8 mouse cellular contexts compared by ENCODE assay signal in genomic region chr9:29661468-29662145, GRCm38 (mm10).
DNase-seq lines count a peak whose midpoint lies in the region; ATAC-seq and TF ChIP-seq lines count a peak whose summit lies in the region.

No protein-coding gene starts in this region.

- no peaks in the 10 kb centered on the region for H3K79me3 ChIP-seq in C2C12 (ENCODE audit: low read depth)

- no peak overlapping the region for H3K27ac ChIP-seq in heart, embryonic 10.5 days
- H3K27ac ChIP-seq in forebrain, embryonic 15.5 days (replicated peaks), result no peak overlapping the region
- H3K27ac ChIP-seq in midbrain, embryonic 15.5 days, result peak overlapping the region; percentile 58

- no peaks in the 10 kb centered on the region for H3K79me2 ChIP-seq in C2C12 (ENCODE audit: control insufficient read depth, insufficient read depth)

- no peak overlapping the region for H3ac ChIP-seq in C2C12 (ENCODE audit: control insufficient read depth, insufficient read length, low read depth)

- peaks cover 5% of the 10 kb centered on the region; the same call in 1 of the 2 replicates for H3K4me1 ChIP-seq in heart, embryonic 10.5 days
- peaks cover 21% of the 10 kb centered on the region for H3K4me1 ChIP-seq in forebrain, embryonic 15.5 days
- peaks cover 29% of the 10 kb centered on the region for H3K4me1 ChIP-seq in midbrain, embryonic 15.5 days

- H3K4me2 ChIP-seq in forebrain, embryonic 15.5 days (replicated peaks), result no peak overlapping the region
- H3K4me2 ChIP-seq in midbrain, embryonic 15.5 days, result no peak overlapping the region

- DNase-seq in heart, adult 18-20 months, result peak; percentile 11 to 50
- DNase-seq in heart, embryonic 10.5 days (ENCODE audit: low spot score), result no peak
- DNase-seq in c-Kit-negative CD71-positive TER-119-positive erythroid progenitor cells, embryonic 14.5 days (ENCODE audit: low read depth, low spot score), result peak; percentile 8
- DNase-seq in kidney, postnatal 4 days, result peak; percentile 62 to 64
- DNase-seq in T-cell, adult 2 months (ENCODE audit: low spot score), result no peak

- peak; percentile 57 for ATAC-seq in forebrain, embryonic 15.5 days (replicated peaks)
- ATAC-seq in midbrain, embryonic 15.5 days (replicated peaks), result peak; percentile 65

- H3K36me3 ChIP-seq in heart, embryonic 10.5 days, result no peaks in the 10 kb centered on the region
- H3K36me3 ChIP-seq in C2C12 (ENCODE audit: control insufficient read depth, insufficient read depth), result no peaks in the 10 kb centered on the region
- no peaks in the 10 kb centered on the region for H3K36me3 ChIP-seq in forebrain, embryonic 15.5 days
- no peaks in the 10 kb centered on the region for H3K36me3 ChIP-seq in midbrain, embryonic 15.5 days (replicated peaks)

- no peak overlapping the region for H3K4me3 ChIP-seq in heart, embryonic 10.5 days
- H3K4me3 ChIP-seq in C2C12 (ENCODE audit: insufficient read depth, poor library complexity, severe bottlenecking), result no peak overlapping the region
- no peak overlapping the region for H3K4me3 ChIP-seq in forebrain, embryonic 15.5 days
- H3K4me3 ChIP-seq in midbrain, embryonic 15.5 days, result no peak overlapping the region

- no peaks in the 10 kb centered on the region for H3K9me3 ChIP-seq in heart, embryonic 10.5 days
- H3K9me3 ChIP-seq in forebrain, embryonic 15.5 days, result no peaks in the 10 kb centered on the region
- no peaks in the 10 kb centered on the region for H3K9me3 ChIP-seq in midbrain, embryonic 15.5 days

- no peak overlapping the region for H3K9ac ChIP-seq in forebrain, embryonic 15.5 days (replicated peaks)
- no peak overlapping the region for H3K9ac ChIP-seq in midbrain, embryonic 15.5 days

- peak; percentile 17 for TF ChIP-seq CTCF in C2C12 (IDR thresholded peaks at IDR 0.05; ENCODE audit: control insufficient read depth, insufficient read depth, insufficient read length)

- H3K27me3 ChIP-seq in heart, embryonic 10.5 days (ENCODE audit: insufficient read depth, poor library complexity, severe bottlenecking), result no peaks in the 10 kb centered on the region; the same call in 1 of the 2 replicates
- no peaks in the 10 kb centered on the region for H3K27me3 ChIP-seq in C2C12 (ENCODE audit: control insufficient read depth, insufficient read depth, insufficient read length)
- H3K27me3 ChIP-seq in forebrain, embryonic 15.5 days, result no peaks in the 10 kb centered on the region
- H3K27me3 ChIP-seq in midbrain, embryonic 15.5 days (replicated peaks), result no peaks in the 10 kb centered on the region

- 9% methylated on average over 3 of the region's 3 CpGs for WGBS in heart, embryonic 10.5 days
- 11% methylated on average over 3 of the region's 3 CpGs for WGBS in forebrain, embryonic 15.5 days
- 14% methylated on average over 3 of the region's 3 CpGs for WGBS in midbrain, embryonic 15.5 days

TF ChIP-seq in C2C12, 6 proteins besides CTCF, POLR2A, EP300 and RAD21:
- TF ChIP-seq FOSL1 (IDR thresholded peaks at IDR 0.05; ENCODE audit: insufficient read depth, low read length, poor library complexity, severe bottlenecking) (no peak), MAX (IDR thresholded peaks at IDR 0.05) (no peak), MYOG (IDR thresholded peaks at IDR 0.05; ENCODE audit: control insufficient read depth, extremely low read depth, insufficient read length) (no peak), USF1 (IDR thresholded peaks at IDR 0.05; ENCODE audit: low read depth) (no peak), CEBPB (IDR thresholded peaks at IDR 0.05; ENCODE audit: low read depth) (no peak), MYOD1 (IDR thresholded peaks at IDR 0.05; ENCODE audit: control insufficient read depth, insufficient read length, low read depth) (no peak)
TF ChIP-seq in C2C12: peak in this region for 0.

Comparison
In these comparisons a context has a peak if more than half of its experiments do, and no peak if none do; other contexts are left out.
1. DNase-seq: peak in heart, adult 18-20 months (2 of 2), c-Kit-negative CD71-positive TER-119-positive erythroid progenitor cells, embryonic 14.5 days (single experiment) and kidney, postnatal 4 days (2 of 2); none in heart, embryonic 10.5 days (single experiment) and T-cell, adult 2 months (single experiment).